Mouse (Mus musculus) CD4-positive, CD25-positive, alpha-beta regulatory T cell, adult 4 months (primary cell): ENCODE measurements around the gene Olfr1099. TPM values are rescaled to one million over a fixed set of nuclear protein-coding genes. Genes with fewer than 3 reads are reported as not detected.

Source experiments
- ATAC-seq: one replicate; pipeline ENCODE4 v1.8.0; 2017
- polyA plus RNA-seq, 2 experiments: library from polyadenylated mRNA; unstranded; fragments of 100-300 nt; shearing (Covaris generic); gene quantifications; one replicate each; pipeline ENCODE4 v1.2.1; 2017

The Olfr1099 gene
- not detected for polyA plus RNA-seq

DNA sequence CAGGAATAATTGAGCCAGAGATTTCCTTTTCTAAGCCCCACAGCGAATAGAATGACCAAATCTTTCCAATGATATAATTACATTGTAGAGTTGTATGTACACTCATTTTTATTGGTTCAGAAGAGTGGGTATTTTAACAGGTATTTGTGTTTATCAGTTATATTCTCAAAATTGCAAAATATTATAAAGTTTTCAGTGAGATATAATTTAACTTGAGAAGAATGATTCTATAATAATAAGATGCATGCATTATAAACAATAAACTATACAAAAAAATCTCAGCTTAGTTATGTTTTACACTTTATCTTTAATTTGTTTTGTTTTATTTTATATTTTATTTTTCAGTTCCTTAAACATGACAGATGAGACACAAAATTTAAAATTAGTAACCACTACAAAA is at the start of gene Olfr1099:
Gene Olfr1099 (minus strand): TSS at position 101 of the 400 bp plus-strand sequence.
- ATAC-seq = no peak

DNA sequence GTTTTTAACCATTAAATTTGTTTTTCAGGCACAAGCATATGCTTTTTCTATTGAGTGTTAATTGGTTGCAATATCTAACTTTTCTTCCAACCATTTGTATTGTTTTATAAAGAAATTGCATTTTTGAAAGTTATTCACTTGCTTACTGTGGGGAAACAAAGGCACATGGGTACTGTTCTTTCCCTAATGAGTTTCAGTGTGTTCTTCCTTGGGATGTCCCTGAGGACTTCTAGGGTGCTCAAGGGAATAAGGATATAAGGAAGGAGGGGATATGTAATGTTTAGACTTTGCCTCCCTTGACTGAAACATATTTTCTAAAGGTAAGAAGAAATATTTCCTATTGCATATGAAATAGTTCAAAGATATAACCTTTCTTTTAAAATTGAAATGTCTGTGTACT is 37.6 kb upstream of the Olfr1099 start, which contains the start of gene Olfr1102:
Gene Olfr1102 (plus strand): TSS at position 301 of the 400 bp plus-strand sequence.
- no peak for ATAC-seq

DNA sequence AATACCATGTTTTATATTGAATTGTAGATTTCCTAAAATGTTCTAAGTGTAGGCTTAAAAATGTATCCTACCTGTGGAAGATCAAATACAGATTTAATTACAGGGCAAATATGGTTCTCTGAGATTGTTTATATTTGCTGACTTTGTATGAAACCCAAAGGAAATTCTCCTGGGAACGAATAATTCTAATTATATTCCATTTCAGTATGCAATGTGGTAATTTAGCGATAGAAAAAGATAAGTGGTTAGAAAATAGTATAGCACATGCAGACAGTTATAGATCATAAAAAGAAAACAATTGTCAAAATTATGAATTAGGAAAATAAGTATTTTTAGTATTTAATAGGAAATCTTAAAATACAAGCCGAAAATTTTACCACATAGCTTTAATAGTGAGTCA is 30.6 kb upstream of the Olfr1099 start, which contains the start of gene Olfr1101:
Gene Olfr1101 (minus strand): TSS at position 101 of the 400 bp plus-strand sequence.
- no peak for ATAC-seq

DNA sequence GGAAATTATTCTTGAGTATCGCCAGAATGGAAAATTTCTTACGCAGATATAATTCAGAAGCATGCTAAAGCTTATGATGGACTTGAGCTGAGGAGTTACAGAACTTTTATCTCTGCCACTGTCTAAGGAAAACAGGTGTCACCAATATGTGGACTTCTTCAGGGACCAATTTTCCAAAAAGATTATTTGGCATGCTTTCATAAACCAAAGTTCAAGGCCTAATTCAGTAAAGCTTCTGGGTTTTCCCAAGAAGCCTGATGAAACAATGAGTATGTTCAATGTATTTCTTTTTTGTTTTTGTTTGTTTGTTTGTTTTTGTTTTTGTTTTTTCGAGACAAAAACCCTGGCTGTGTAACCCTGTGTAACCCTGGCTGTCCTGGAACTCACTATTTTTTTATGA is 19.4 kb upstream of the Olfr1099 start, which contains the start of gene Olfr1100:
Gene Olfr1100 (minus strand): TSS at position 101 of the 400 bp plus-strand sequence.
- ATAC-seq = no peak

DNA sequence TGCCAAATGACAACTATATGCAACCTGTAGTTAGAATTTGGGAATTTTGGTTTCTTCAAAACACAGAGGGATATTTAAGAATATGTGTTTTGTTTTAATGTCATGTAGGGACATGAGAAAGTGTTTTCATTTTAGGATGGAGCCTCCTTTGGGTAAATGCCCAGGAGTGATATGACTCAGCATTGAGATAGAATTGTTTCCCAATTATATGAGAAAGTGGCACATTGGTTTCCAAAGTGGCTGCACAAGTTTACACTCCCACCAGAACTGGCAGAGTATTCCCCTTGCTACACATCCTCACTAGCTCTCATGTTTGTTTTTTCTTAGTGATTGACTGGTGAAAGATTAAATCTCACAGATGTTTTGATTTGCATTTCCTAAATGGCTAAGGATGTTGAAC is 33.9 kb downstream of the Olfr1099 start:
- ATAC-seq = no peak

DNA sequence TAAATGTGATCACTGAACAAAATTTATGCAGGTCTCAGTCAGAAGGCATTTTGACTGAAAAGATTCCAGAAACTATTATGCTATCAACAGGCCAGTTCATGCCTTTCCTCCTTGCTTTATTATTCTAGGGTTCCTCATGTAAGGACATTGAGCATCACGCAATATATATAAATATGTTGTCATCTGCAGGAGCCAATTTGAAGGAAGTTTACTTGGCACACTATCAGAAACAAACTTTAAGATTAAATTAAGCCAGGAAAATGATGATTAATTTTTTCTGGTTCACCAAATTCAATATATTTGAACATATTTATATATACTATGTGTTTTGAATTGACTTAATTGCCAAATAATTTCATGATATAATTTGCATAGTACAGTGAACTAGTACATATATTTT is 36.0 kb downstream of the Olfr1099 start, which contains the start of gene Olfr1098:
Gene Olfr1098 (minus strand): TSS at position 101 of the 400 bp plus-strand sequence.
- ATAC-seq = no peak

DNA sequence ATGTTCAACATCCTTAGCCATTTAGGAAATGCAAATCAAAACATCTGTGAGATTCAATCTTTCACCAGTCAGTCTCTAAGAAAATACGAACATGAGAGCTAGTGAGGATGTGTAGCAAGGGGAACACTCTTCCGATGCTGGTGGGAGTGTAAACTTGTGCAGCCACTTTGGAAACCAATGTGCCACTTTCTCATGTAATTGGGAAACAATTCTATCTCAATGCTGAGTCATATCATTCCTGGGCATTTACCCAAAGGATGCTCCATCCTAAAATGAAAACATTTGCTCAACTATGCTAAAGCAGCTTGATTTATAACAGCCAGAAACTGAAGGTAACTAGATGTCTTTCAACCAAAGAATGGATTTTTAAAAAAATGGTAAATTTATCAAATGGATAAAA is 54.8 kb downstream of the Olfr1099 start:
- ATAC-seq = no peak

Other genes starting within 250 kb of the Olfr1099 start
- gene Olfr1089, start 227.0 kb downstream of the Olfr1099 start, polyA plus RNA-seq = not detected
- under 1 TPM in 1 of 2 experiments, not detected in 1; 0.15 TPM for gene Olfr1090, start 201.7 kb downstream of the Olfr1099 start, polyA plus RNA-seq
- gene Olfr1093, start 178.2 kb downstream of the Olfr1099 start, polyA plus RNA-seq = not detected
- gene Olfr141, start 150.7 kb downstream of the Olfr1099 start, polyA plus RNA-seq = not detected
- not detected for gene Olfr1094, start 136.0 kb downstream of the Olfr1099 start, polyA plus RNA-seq
- not detected for gene Olfr1095, start 109.0 kb downstream of the Olfr1099 start, polyA plus RNA-seq
- gene Gm13723, start 85.9 kb downstream of the Olfr1099 start, polyA plus RNA-seq = not detected
- gene Olfr1097, start 68.5 kb downstream of the Olfr1099 start, polyA plus RNA-seq = not detected
- not detected for gene Olfr1098, start 36.1 kb downstream of the Olfr1099 start, polyA plus RNA-seq
- gene Olfr1100, start 19.3 kb upstream of the Olfr1099 start, polyA plus RNA-seq = not detected
- not detected for gene Olfr1101, start 30.5 kb upstream of the Olfr1099 start, polyA plus RNA-seq
- gene Olfr1102, start 37.7 kb upstream of the Olfr1099 start, polyA plus RNA-seq = not detected
- gene Olfr1104, start 66.4 kb upstream of the Olfr1099 start, polyA plus RNA-seq = not detected
- not detected for gene Olfr1105, start 75.8 kb upstream of the Olfr1099 start, polyA plus RNA-seq
- gene Olfr1106, start 91.6 kb upstream of the Olfr1099 start, polyA plus RNA-seq = not detected
- gene Olfr1107, start 115.1 kb upstream of the Olfr1099 start, polyA plus RNA-seq = not detected
- gene Olfr1109, start 135.3 kb upstream of the Olfr1099 start, polyA plus RNA-seq = under 1 TPM in 1 of 2 experiments, not detected in 1; 0.13 TPM
- gene Olfr259, start 153.9 kb upstream of the Olfr1099 start, polyA plus RNA-seq = not detected
- gene Olfr1110, start 179.6 kb upstream of the Olfr1099 start, polyA plus RNA-seq = not detected
- gene Olfr1111, start 191.9 kb upstream of the Olfr1099 start, polyA plus RNA-seq = not detected
- not detected for gene Olfr1112, start 227.1 kb upstream of the Olfr1099 start, polyA plus RNA-seq
- gene Olfr1113, start 248.3 kb upstream of the Olfr1099 start, polyA plus RNA-seq = not detected